Mouse (Mus musculus) midbrain, embryonic 13.5 days (tissue): Measurements from ENCODE around the gene Gper1. TPM values are rescaled to one million over a fixed set of nuclear protein-coding genes. Genes with fewer than 3 reads are reported as not detected.
"Not testable (repeated sequence)": the region's sequence is repeated elsewhere in the genome, so short reads cannot be mapped to it uniquely, and the experiment has no call there.

Source experiments
- ATAC-seq: fragments of 200-750 bp; cut with Nextera tagmentation; 2 replicates; pipeline ENCODE4 v1.8.0; 2017; ENCODE audit warnings: mild to moderate bottlenecking, moderate TSS enrichment, moderate library complexity
- H3K27ac ChIP-seq: fragments of 300-500 bp; sonication (generic); 2 replicates; pipeline ENCODE4 v1.5.1; 2015; ENCODE audit warnings: inconsistent platforms, mild to moderate bottlenecking, moderate library complexity
- H3K27me3 ChIP-seq: fragments of 300-500 bp; sonication (generic); 2 replicates; pipeline ENCODE4 v1.6.1; 2015; ENCODE audit warnings: mild to moderate bottlenecking, inconsistent platforms
- H3K36me3 ChIP-seq: fragments of 300-500 bp; sonication (generic); 2 replicates; pipeline ENCODE4 v1.6.1; 2015; ENCODE audit warnings: mild to moderate bottlenecking, inconsistent platforms
- H3K4me1 ChIP-seq: fragments of 300-500 bp; sonication (generic); replicated peaks from 2 replicates; pipeline ENCODE4 v1.6.1; 2015; ENCODE audit warnings: inconsistent platforms
- H3K4me2 ChIP-seq: fragments of 300-500 bp; sonication (generic); replicated peaks from 2 replicates; pipeline ENCODE4 v1.6.1; 2015; ENCODE audit warnings: moderate library complexity, mild to moderate bottlenecking, inconsistent platforms
- H3K4me3 ChIP-seq: fragments of 300-500 bp; sonication (generic); replicated peaks from 2 replicates; pipeline ENCODE4 v1.5.1; 2015; ENCODE audit warnings: mild to moderate bottlenecking, inconsistent platforms
- H3K9ac ChIP-seq: fragments of 300-500 bp; sonication (generic); replicated peaks from 2 replicates; pipeline ENCODE4 v1.6.1; 2015; ENCODE audit warnings: mild to moderate bottlenecking, inconsistent platforms
- H3K9me3 ChIP-seq: fragments of 300-500 bp; sonication (generic); 2 replicates; pipeline ENCODE4 v1.6.1; 2016; ENCODE audit warnings: mild to moderate bottlenecking, inconsistent platforms
- WGBS: fragments of 180-500 bp; shearing (Covaris S2); methylation state at CpG from one replicate; pipeline ENCODE4 v1.1.7; 2015; 5-methylcytosine and 5-hydroxymethylcytosine counted together
- polyA plus RNA-seq: library from polyadenylated mRNA; unstranded; fragments of >200 nt; fragmentation: Nextera tagmentation; extraction: Ambion mirVana; gene quantifications from 2 replicates; pipeline ENCODE4 v1.2.1, GENCODE M21; 2015

Gene Gper1
- polyA plus RNA-seq, 1 experiment from 2014 or later = 7.5 TPM

GRCm38 (mm10) chr5:139383234-139383633 is 39.7 kb upstream of the Gper1 start:
- Histone ChIP-seq H3K9me3 (no peaks in the 10 kb centered on the region), H3K27ac (no peak overlapping the region), H3K9ac (peak overlapping the region; percentile 2; the same call in 1 of the 2 replicates), H3K4me2 (no peak overlapping the region), H3K4me3 (no peak overlapping the region), H3K4me1 (peaks cover 45% of the 10 kb centered on the region), H3K27me3 (no peaks in the 10 kb centered on the region), H3K36me3 (no peaks in the 10 kb centered on the region)
- ATAC-seq = no peak
- WGBS = 68% methylated on average over 9 of the region's 9 CpGs

GRCm38 (mm10) chr5:139384531-139384930 is 38.4 kb upstream of the Gper1 start:
- Histone ChIP-seq H3K27ac (no peak overlapping the region), H3K9me3 (no peaks in the 10 kb centered on the region), H3K27me3 (no peaks in the 10 kb centered on the region), H3K4me1 (peaks cover 43% of the 10 kb centered on the region), H3K36me3 (no peaks in the 10 kb centered on the region), H3K4me3 (no peak overlapping the region), H3K4me2 (no peak overlapping the region), H3K9ac (no peak overlapping the region)
- WGBS = 82% methylated on average over 10 of the region's 10 CpGs
- ATAC-seq = no peak

GRCm38 (mm10) chr5:139386047-139386446 is 36.9 kb upstream of the Gper1 start:
- no peak for ATAC-seq
- no peaks in the 10 kb centered on the region for H3K36me3 ChIP-seq
- H3K9ac ChIP-seq = no peak overlapping the region
- H3K9me3 ChIP-seq = no peaks in the 10 kb centered on the region
- H3K4me2 ChIP-seq = no peak overlapping the region
- H3K4me3 ChIP-seq = no peak overlapping the region
- peaks cover 32% of the 10 kb centered on the region for H3K4me1 ChIP-seq
- WGBS = 91% methylated on average over 5 of the region's 5 CpGs
- H3K27ac ChIP-seq = no peak overlapping the region
- H3K27me3 ChIP-seq = no peaks in the 10 kb centered on the region

GRCm38 (mm10) chr5:139387329-139388194 is 35.4 kb upstream of the Gper1 start:
- H3K4me2 ChIP-seq = no peak overlapping the region
- no peak overlapping the region for H3K4me3 ChIP-seq
- H3K4me1 ChIP-seq = peaks cover 21% of the 10 kb centered on the region
- no peak for ATAC-seq
- 88% methylated on average over 10 of the region's 10 CpGs for WGBS
- H3K9me3 ChIP-seq = no peaks in the 10 kb centered on the region
- no peak overlapping the region for H3K9ac ChIP-seq
- no peaks in the 10 kb centered on the region for H3K36me3 ChIP-seq
- H3K27me3 ChIP-seq = no peaks in the 10 kb centered on the region
- H3K27ac ChIP-seq = peak overlapping the region; percentile 19; the same call in 1 of the 2 replicates

- no peak overlapping the region for H3K4me2 ChIP-seq
- no peak overlapping the region for H3K9ac ChIP-seq
- no peaks in the 10 kb centered on the region for H3K9me3 ChIP-seq
- no peak for ATAC-seq
- 86% methylated on average over 4 of the region's 4 CpGs for WGBS
- H3K36me3 ChIP-seq = no peaks in the 10 kb centered on the region
- H3K4me3 ChIP-seq = no peak overlapping the region
- peaks cover 14% of the 10 kb centered on the region for H3K4me1 ChIP-seq
- no peaks in the 10 kb centered on the region for H3K27me3 ChIP-seq
- peak overlapping the region; percentile 19; the same call in 1 of the 2 replicates for H3K27ac ChIP-seq
Measured at GRCm38 (mm10) chr5:139388195-139388570, 34.8 kb upstream of the Gper1 start.

- 85% methylated on average over 17 of the region's 17 CpGs for WGBS
- Histone ChIP-seq H3K27me3 (no peaks in the 10 kb centered on the region), H3K4me2 (no peak overlapping the region), H3K9me3 (no peaks in the 10 kb centered on the region), H3K36me3 (no peaks in the 10 kb centered on the region), H3K9ac (0 out of 2 replicates have a peak overlapping the region, but pooled peaks have one; percentile 23), H3K27ac (peak overlapping the region; percentile 25; the same call in 1 of the 2 replicates), H3K4me1 (peaks cover 12% of the 10 kb centered on the region; the same call in 1 of the 2 replicates), H3K4me3 (no peak overlapping the region)
- no peak for ATAC-seq
Measured at GRCm38 (mm10) chr5:139388694-139389675, 34.0 kb upstream of the Gper1 start.

- no peak overlapping the region for H3K4me2 ChIP-seq
- no peak overlapping the region for H3K27ac ChIP-seq
- no peak for ATAC-seq
- peaks cover 12% of the 10 kb centered on the region; the same call in 1 of the 2 replicates for H3K4me1 ChIP-seq
- no peaks in the 10 kb centered on the region for H3K36me3 ChIP-seq
- H3K27me3 ChIP-seq = no peaks in the 10 kb centered on the region
- no peak overlapping the region for H3K9ac ChIP-seq
- H3K4me3 ChIP-seq = no peak overlapping the region
- WGBS = 74% methylated on average over 6 of the region's 6 CpGs
- H3K9me3 ChIP-seq = no peaks in the 10 kb centered on the region
Measured at GRCm38 (mm10) chr5:139389676-139390061, 33.3 kb upstream of the Gper1 start.

GRCm38 (mm10) chr5:139390324-139391119 is 32.4 kb upstream of the Gper1 start:
- ATAC-seq, H3K4me3 ChIP-seq, H3K27ac ChIP-seq: not testable (repeated sequence)

GRCm38 (mm10) chr5:139391309-139391990 is 31.5 kb upstream of the Gper1 start:
- Histone ChIP-seq H3K27me3 (no peaks in the 10 kb centered on the region), H3K36me3 (no peaks in the 10 kb centered on the region), H3K4me2 (no peak overlapping the region), H3K4me3 (no peak overlapping the region), H3K9ac (no peak overlapping the region), H3K9me3 (no peaks in the 10 kb centered on the region), H3K27ac (no peak overlapping the region), H3K4me1 (peaks cover 12% of the 10 kb centered on the region; the same call in 1 of the 2 replicates)
- ATAC-seq = no peak
- 81% methylated on average over 11 of the region's 11 CpGs for WGBS

More at GRCm38 (mm10) chr5:139390324-139391119, 32.4 kb upstream of the Gper1 start:
- not testable (repeated sequence) for H3K36me3 ChIP-seq, H3K4me2 ChIP-seq, H3K9ac ChIP-seq, H3K27me3 ChIP-seq, H3K9me3 ChIP-seq
- peaks cover 12% of the 10 kb centered on the region; the same call in 1 of the 2 replicates for H3K4me1 ChIP-seq
- 78% methylated on average over 5 of the region's 5 CpGs for WGBS

GRCm38 (mm10) chr5:139392219-139393196 is 30.4 kb upstream of the Gper1 start:
- Histone ChIP-seq H3K27me3 (no peaks in the 10 kb centered on the region), H3K27ac (no peak overlapping the region), H3K4me3 (no peak overlapping the region), H3K4me1 (peaks cover 12% of the 10 kb centered on the region; the same call in 1 of the 2 replicates), H3K4me2 (no peak overlapping the region), H3K36me3 (no peaks in the 10 kb centered on the region), H3K9me3 (no peaks in the 10 kb centered on the region), H3K9ac (no peak overlapping the region)
- no peak for ATAC-seq
- 95% methylated on average over 37 of the region's 37 CpGs for WGBS
